Mouse (Mus musculus): ENCODE results near the gene Slit1. TPM values are rescaled to one million over a fixed set of nuclear protein-coding genes. Genes with fewer than 3 reads are reported as not detected.

The Slit1 gene
- total and polyA plus RNA-seq, 3 experiments, result 0.16 to 0.30 TPM; not detected in 1

DNA sequence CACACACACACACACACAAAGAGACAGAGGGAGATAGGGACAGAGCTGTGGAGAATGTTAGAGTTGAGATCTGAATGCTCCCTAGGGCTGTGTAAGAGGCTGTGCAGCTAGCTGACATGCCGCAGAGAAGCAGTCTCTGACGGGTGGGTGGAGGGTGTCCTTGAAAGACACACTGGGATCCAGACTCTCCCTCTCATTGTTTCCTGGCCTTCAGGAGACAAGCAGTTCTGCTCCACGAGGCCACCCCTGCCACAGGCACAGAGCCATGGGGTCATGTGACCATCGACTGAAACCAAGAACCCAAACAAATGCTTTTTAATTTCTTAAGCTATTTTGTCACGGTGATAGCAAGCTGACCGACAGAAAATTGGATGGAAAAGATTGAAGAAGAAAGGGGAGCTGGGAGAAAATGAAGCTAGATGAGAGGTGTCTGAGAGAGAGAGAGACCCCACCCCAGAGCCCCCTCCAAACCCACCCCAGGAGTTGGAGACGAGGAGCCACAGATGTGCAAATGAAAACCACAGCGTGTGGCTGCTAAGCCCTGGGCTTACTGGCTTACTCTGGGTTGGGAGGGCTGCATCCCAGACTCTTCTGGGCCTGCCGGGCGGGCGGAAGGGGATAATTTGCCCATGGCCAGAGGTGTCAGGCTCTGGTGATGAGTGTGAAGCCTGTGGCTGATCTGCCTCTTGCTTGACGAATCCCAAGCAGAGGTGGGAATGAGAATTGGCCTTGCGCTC is 79.8 kb downstream of the Slit1 start:
- Histone ChIP-seq H3K4me3 (replicated peaks in 1 of 3; ENCODE audit: low read depth in 2 of 3, low read length in 2 of 3, poor library complexity in 1 of 3) (no peak overlapping the region), H3K4me2 (ENCODE audit: insufficient read depth, low read depth, poor library complexity, severe bottlenecking) (no peak overlapping the region), H3K27me3 (replicated peaks) (peaks cover 93% of the 10 kb centered on the region), H3K9ac (ENCODE audit: insufficient read depth, low read depth) (no peak overlapping the region), H3K79me2 (replicated peaks; ENCODE audit: control insufficient read depth, extremely low read depth, insufficient read depth, poor library complexity, severe bottlenecking) (no peaks in the 10 kb centered on the region), H3K4me1 (ENCODE audit: control insufficient read depth in 1 of 2, insufficient read depth in 2 of 2) (peaks cover 8 to 13% of the 10 kb centered on the region in 2 experiments), H3K36me3 (replicated peaks in 1 of 2; ENCODE audit: control insufficient read depth in 1 of 2, insufficient read depth in 1 of 2, low read length in 1 of 2) (no peaks in the 10 kb centered on the region), H3K9me3 (replicated peaks; ENCODE audit: low read length) (no peaks in the 10 kb centered on the region), H3K27ac (ENCODE audit: insufficient read depth, low read depth) (no peak overlapping the region)
- no peak for DNase-seq (ENCODE audit: extremely low read depth)
- in situ Hi-C loops (cut with MboI; ENCODE audit: low pct_ligation_motif_present, low pct_unique_long_range_greater_than_20kb, low sequenced_read_pairs) (no loop called here), dilution Hi-C loops (cut with MboI; ENCODE audit: extremely low pct_ligation_motif_present, extremely low pct_unique_long_range_greater_than_20kb, low sequenced_read_pairs) (no loop called here)
- TF ChIP-seq ETS1 (conservative IDR thresholded peaks at IDR 0.05; ENCODE audit: low read depth, low read length) (no peak), GABPA (IDR thresholded peaks at IDR 0.05; ENCODE audit: insufficient replicate concordance, low read depth, low read length) (no peak), ZNF384 (IDR thresholded peaks at IDR 0.05; ENCODE audit: low read depth, low read length) (peak; percentile 16; the same call in 1 of the 2 replicates)

DNA sequence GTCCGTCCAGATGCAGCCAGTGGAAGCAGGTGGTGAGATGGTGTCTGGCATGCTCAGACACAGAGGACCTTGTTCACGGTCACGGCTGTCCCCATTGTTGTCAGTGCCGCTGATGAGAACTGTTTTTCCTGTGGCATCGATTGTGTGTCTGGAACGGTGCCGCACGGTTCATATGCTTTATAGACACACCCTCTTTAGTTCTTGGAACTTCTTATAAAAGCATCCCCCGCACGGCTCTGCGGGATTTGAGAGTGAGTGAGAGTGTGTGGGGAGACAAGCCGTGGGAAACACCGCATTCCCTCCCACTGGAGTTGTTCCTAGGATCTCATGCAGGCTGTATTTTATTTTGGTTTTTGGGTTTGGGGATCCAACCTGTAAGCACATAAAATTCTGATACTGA is 82.0 kb downstream of the Slit1 start:
- in situ Hi-C loops (cut with MboI; ENCODE audit: low pct_ligation_motif_present, low pct_unique_long_range_greater_than_20kb, low sequenced_read_pairs), result no loop called here
- dilution Hi-C loops (cut with MboI; ENCODE audit: extremely low pct_ligation_motif_present, extremely low pct_unique_long_range_greater_than_20kb, low sequenced_read_pairs), result no loop called here

DNA sequence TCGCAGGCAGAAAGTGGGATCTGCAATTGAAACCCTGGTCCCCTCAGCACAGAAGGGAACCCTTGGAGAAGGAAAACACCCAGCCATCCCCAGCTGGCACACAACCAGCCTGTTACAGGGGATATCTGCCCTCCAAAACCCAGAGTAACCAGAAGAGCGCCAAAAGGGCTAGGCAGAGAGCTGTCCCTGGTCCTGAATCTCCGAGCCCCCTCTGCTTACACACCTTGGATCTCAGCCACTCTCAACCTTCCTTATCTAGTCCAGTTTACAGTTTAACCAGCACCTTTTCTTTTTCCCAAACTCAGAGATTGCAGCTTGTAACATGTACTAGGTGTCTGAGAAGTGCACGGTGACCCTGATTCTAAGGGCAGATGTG is 82.5 kb downstream of the Slit1 start:
- in situ Hi-C loops (cut with MboI; ENCODE audit: low pct_ligation_motif_present, low pct_unique_long_range_greater_than_20kb, low sequenced_read_pairs), result no loop called here

More for the DNA sequence above, 82.0 kb downstream of the Slit1 start:
- Histone ChIP-seq H3K4me3 (replicated peaks in 1 of 3; ENCODE audit: low read depth in 2 of 3, low read length in 2 of 3, poor library complexity in 1 of 3) (no peak overlapping the region), H3K4me1 (ENCODE audit: control insufficient read depth in 1 of 2, insufficient read depth in 2 of 2) (peaks cover 8 to 13% of the 10 kb centered on the region in 2 experiments), H3K79me2 (replicated peaks; ENCODE audit: control insufficient read depth, extremely low read depth, insufficient read depth, poor library complexity, severe bottlenecking) (no peaks in the 10 kb centered on the region), H3K36me3 (replicated peaks in 1 of 2; ENCODE audit: control insufficient read depth in 1 of 2, insufficient read depth in 1 of 2, low read length in 1 of 2) (no peaks in the 10 kb centered on the region), H3K27ac (ENCODE audit: insufficient read depth, low read depth) (no peak overlapping the region), H3K9ac (ENCODE audit: insufficient read depth, low read depth) (no peak overlapping the region), H3K9me3 (replicated peaks; ENCODE audit: low read length) (no peaks in the 10 kb centered on the region), H3K4me2 (ENCODE audit: insufficient read depth, low read depth, poor library complexity, severe bottlenecking) (no peak overlapping the region), H3K27me3 (replicated peaks) (peaks cover 94% of the 10 kb centered on the region)
- TF ChIP-seq NRF1 (IDR thresholded peaks at IDR 0.05; ENCODE audit: low read depth, low read length), result no peak
- TF ChIP-seq UBTF (IDR thresholded peaks at IDR 0.05; ENCODE audit: low read depth, low read length), result no peak
- TF ChIP-seq JUN (IDR thresholded peaks at IDR 0.05; ENCODE audit: insufficient read depth, low read depth, low read length), result no peak
- TF ChIP-seq MAFK (IDR thresholded peaks at IDR 0.05; ENCODE audit: insufficient replicate concordance, low read length), result no peak
- TF ChIP-seq MEF2A (IDR thresholded peaks at IDR 0.05; ENCODE audit: borderline replicate concordance, low read depth, low read length), result no peak
- no peak for TF ChIP-seq MAX (IDR thresholded peaks at IDR 0.05; ENCODE audit: low read length)
- no peak for TF ChIP-seq USF2 (conservative IDR thresholded peaks at IDR 0.05; ENCODE audit: low read depth, low read length)
- no peak for TF ChIP-seq TBP (conservative IDR thresholded peaks at IDR 0.05; ENCODE audit: low read depth, low read length)
- no peak for TF ChIP-seq POLR2AphosphoS2 (IDR thresholded peaks at IDR 0.05; ENCODE audit: low read depth, low read length)
- TF ChIP-seq CHD1 (IDR thresholded peaks at IDR 0.05; ENCODE audit: low read depth, low read length), result no peak
- TF ChIP-seq JUND (conservative IDR thresholded peaks at IDR 0.05; ENCODE audit: low read depth, low read length), result no peak
- TF ChIP-seq KAT2A (IDR thresholded peaks at IDR 0.05; ENCODE audit: insufficient replicate concordance, low read length), result no peak
- TF ChIP-seq TCF12 (IDR thresholded peaks at IDR 0.05; ENCODE audit: low read depth, low read length), result no peak
- TF ChIP-seq ZNF384 (IDR thresholded peaks at IDR 0.05; ENCODE audit: low read depth, low read length), result no peak
- TF ChIP-seq IRF4 (IDR thresholded peaks at IDR 0.05; ENCODE audit: low read depth, low read length), result no peak
- TF ChIP-seq HCFC1 (IDR thresholded peaks at IDR 0.05; ENCODE audit: low read depth, low read length), result no peak
- TF ChIP-seq SIN3A (IDR thresholded peaks at IDR 0.05; ENCODE audit: low read length), result no peak
- DNase-seq (ENCODE audit: extremely low read depth), result no peak

More for the DNA sequence above, 82.5 kb downstream of the Slit1 start:
- H3K4me1 ChIP-seq (ENCODE audit: control insufficient read depth in 1 of 2, insufficient read depth in 2 of 2), result peaks cover 8 to 13% of the 10 kb centered on the region in 2 experiments
- dilution Hi-C loops (cut with MboI; ENCODE audit: extremely low pct_ligation_motif_present, extremely low pct_unique_long_range_greater_than_20kb, low sequenced_read_pairs), result no loop called here
- H3K79me2 ChIP-seq (replicated peaks; ENCODE audit: control insufficient read depth, extremely low read depth, insufficient read depth, poor library complexity, severe bottlenecking), result no peaks in the 10 kb centered on the region
- H3K4me2 ChIP-seq (ENCODE audit: insufficient read depth, low read depth, poor library complexity, severe bottlenecking), result no peak overlapping the region
- H3K27ac ChIP-seq (ENCODE audit: insufficient read depth, low read depth), result no peak overlapping the region
- no peak overlapping the region for H3K4me3 ChIP-seq (replicated peaks in 1 of 3; ENCODE audit: low read depth in 2 of 3, low read length in 2 of 3, poor library complexity in 1 of 3)
- H3K9me3 ChIP-seq (replicated peaks; ENCODE audit: low read length), result no peaks in the 10 kb centered on the region
- peak; percentile 36 for DNase-seq (ENCODE audit: extremely low read depth)
- H3K9ac ChIP-seq (ENCODE audit: insufficient read depth, low read depth), result no peak overlapping the region
- no peaks in the 10 kb centered on the region for H3K36me3 ChIP-seq (replicated peaks in 1 of 2; ENCODE audit: control insufficient read depth in 1 of 2, insufficient read depth in 1 of 2, low read length in 1 of 2)
- TF ChIP-seq HCFC1 (IDR thresholded peaks at IDR 0.05; ENCODE audit: low read depth, low read length), result no peak
- peak; percentile 63; the same call in 1 of the 2 replicates for TF ChIP-seq E2F4 (IDR thresholded peaks at IDR 0.05; ENCODE audit: insufficient replicate concordance, low read depth, low read length)
- TF ChIP-seq ZNF384 (IDR thresholded peaks at IDR 0.05; ENCODE audit: low read depth, low read length), result no peak
- TF ChIP-seq JUN (IDR thresholded peaks at IDR 0.05; ENCODE audit: insufficient read depth, low read depth, low read length), result no peak
- H3K27me3 ChIP-seq (replicated peaks), result peaks cover 92% of the 10 kb centered on the region

Data from CH12.LX (cell line).